Mouse (Mus musculus) kidney, embryonic 15.5 days (tissue): ENCODE results near the gene Camk1d. TPM values are rescaled to one million over a fixed set of nuclear protein-coding genes. Genes with fewer than 3 reads are reported as not detected.
A peak's percentile ranks its signal among the peaks of the same experiment; 100 is the strongest.
"Not testable (repeated sequence)": the region's sequence is repeated elsewhere in the genome, so short reads cannot be mapped to it uniquely, and the experiment has no call there.

Experiments used
- ATAC-seq: fragments of 200-750 bp; cut with Nextera tagmentation; replicated peaks from 2 replicates; pipeline ENCODE4 v1.8.0; 2017; ENCODE audit warnings: moderate TSS enrichment; ENCODE audit not compliant: low FRiP score
- H3K27ac ChIP-seq: fragments of 300-500 bp; sonication (generic); 2 replicates; pipeline ENCODE4 v1.5.1; 2015; ENCODE audit warnings: mild to moderate bottlenecking, inconsistent platforms
- H3K27me3 ChIP-seq: fragments of 300-500 bp; sonication (generic); 2 replicates; pipeline ENCODE4 v1.6.1; 2015; ENCODE audit warnings: inconsistent platforms
- H3K36me3 ChIP-seq: fragments of 300-500 bp; sonication (generic); 2 replicates; pipeline ENCODE4 v1.6.1; 2015; ENCODE audit warnings: inconsistent platforms
- H3K4me1 ChIP-seq: fragments of 300-500 bp; sonication (generic); 2 replicates; pipeline ENCODE4 v1.6.1; 2015; ENCODE audit warnings: inconsistent platforms
- H3K4me2 ChIP-seq: fragments of 300-500 bp; sonication (generic); 2 replicates; pipeline ENCODE4 v1.6.1; 2015; ENCODE audit warnings: moderate library complexity, mild to moderate bottlenecking, inconsistent platforms
- H3K4me3 ChIP-seq: fragments of 300-500 bp; sonication (generic); replicated peaks from 2 replicates; pipeline ENCODE4 v1.5.1; 2015; ENCODE audit warnings: mild to moderate bottlenecking, inconsistent platforms
- H3K9ac ChIP-seq: fragments of 300-500 bp; sonication (generic); 2 replicates; pipeline ENCODE4 v1.6.1; 2015; ENCODE audit warnings: mild to moderate bottlenecking, inconsistent platforms
- H3K9me3 ChIP-seq: fragments of 300-500 bp; sonication (generic); replicated peaks from 2 replicates; pipeline ENCODE4 v1.6.1; 2016; ENCODE audit warnings: inconsistent platforms
- WGBS: fragments of 180-500 bp; shearing (Covaris S2); methylation state at CpG from one replicate; pipeline ENCODE4 v1.1.7; 2015; ENCODE audit warnings: mixed read lengths; 5-methylcytosine and 5-hydroxymethylcytosine counted together
- polyA plus RNA-seq: library from polyadenylated mRNA; unstranded; fragments of >200 nt; fragmentation: Nextera tagmentation; extraction: Ambion mirVana; gene quantifications from 2 replicates; pipeline ENCODE4 v1.2.1, GENCODE M21; 2015

The Camk1d gene
- polyA plus RNA-seq, 1 experiment from 2014 or later: 1.9 TPM

DNA sequence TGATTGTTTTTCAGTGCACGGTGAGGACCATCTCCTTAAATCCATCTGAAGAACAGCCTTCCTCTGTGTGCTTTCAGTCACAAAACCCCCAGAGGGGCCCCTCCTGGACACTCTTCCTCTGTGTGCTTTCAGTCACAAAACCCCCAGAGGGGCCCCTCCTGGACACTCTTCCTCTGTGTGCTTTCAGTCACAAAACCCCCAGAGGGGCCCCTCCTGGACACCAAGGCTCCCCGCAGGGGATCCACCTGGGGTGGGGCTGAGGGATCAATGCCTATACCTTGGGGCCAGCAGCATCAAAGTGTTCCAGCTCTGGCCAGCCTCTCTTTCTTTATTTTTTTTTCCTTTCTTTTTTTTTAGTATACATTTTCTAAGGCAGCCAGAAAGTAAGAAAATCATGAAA is 113.1 kb downstream of the Camk1d start:
- not testable (repeated sequence) for H3K27me3 ChIP-seq, H3K9ac ChIP-seq, H3K4me2 ChIP-seq, H3K27ac ChIP-seq, H3K9me3 ChIP-seq, H3K4me3 ChIP-seq, H3K36me3 ChIP-seq
- ATAC-seq: peak; percentile 64
- 4% methylated on average over 2 of the region's 2 CpGs for WGBS
- H3K4me1 ChIP-seq: peaks cover 12% of the 10 kb centered on the region

DNA sequence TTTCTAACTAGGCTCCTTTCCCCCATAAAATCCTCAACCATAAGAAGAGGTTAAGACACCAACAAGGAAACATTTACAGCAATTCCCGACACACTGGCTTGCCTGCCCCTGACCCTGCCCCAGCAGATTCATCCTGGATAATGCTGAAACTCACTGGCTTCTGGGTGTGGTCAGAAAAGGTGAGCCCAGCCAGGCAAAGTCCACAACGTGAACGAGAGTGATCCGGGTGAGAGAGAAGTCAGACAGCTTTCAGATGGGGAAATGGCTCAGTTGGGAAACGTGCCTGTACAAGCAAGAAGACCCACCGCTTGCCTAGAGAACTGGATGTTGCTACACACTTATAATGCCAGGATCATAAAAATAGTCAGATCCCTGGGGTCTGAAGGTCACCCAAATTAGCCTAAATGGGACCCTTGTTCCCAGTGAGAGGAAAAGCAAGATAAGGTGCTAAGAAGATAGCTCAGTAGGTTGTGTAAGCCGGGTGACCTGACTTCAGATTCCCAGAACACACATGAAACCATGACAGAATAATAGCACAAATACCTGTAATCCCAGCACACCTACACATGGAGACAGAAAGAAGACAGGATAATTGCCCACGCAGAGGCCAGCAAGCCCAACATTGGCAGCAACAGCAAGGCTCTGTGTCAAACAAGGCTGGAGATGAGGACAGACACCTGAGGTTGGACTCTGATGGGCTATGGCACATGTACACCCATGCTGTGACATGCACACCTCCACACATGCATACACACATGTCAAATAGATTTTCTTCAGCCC is 113.9 kb downstream of the Camk1d start:
- no peak overlapping the region for H3K4me2 ChIP-seq
- no peaks in the 10 kb centered on the region for H3K36me3 ChIP-seq
- H3K27ac ChIP-seq: no peak overlapping the region
- H3K9me3 ChIP-seq: no peaks in the 10 kb centered on the region
- 62% methylated on average over 8 of the region's 8 CpGs for WGBS
- H3K27me3 ChIP-seq: no peaks in the 10 kb centered on the region
- H3K4me3 ChIP-seq: no peak overlapping the region
- no peak overlapping the region for H3K9ac ChIP-seq
- peaks cover 12% of the 10 kb centered on the region for H3K4me1 ChIP-seq
- no peak for ATAC-seq

DNA sequence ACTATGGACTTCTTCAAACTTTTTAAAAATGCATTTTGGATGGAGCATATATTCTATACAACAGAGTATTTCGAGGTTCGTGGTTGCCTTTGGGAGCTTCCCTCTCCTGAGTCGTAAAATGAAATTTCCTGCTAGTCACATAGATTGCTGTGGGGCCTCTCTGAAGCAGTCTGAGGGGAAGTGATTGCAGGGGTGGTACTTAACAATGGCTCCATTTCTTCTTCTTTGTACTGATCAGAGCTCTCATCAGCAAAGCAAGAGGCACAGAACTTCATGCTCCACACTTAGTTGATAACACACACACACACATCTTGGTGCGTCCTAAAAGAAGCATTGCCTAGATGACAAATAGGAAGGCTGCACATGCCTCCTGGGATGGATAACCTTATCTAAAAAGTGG is 114.6 kb downstream of the Camk1d start:
- Histone ChIP-seq H3K27me3 (no peaks in the 10 kb centered on the region), H3K27ac (no peak overlapping the region), H3K9me3 (no peaks in the 10 kb centered on the region), H3K4me1 (peaks cover 12% of the 10 kb centered on the region), H3K4me2 (no peak overlapping the region), H3K36me3 (no peaks in the 10 kb centered on the region), H3K4me3 (no peak overlapping the region), H3K9ac (no peak overlapping the region)
- WGBS: 35% methylated on average over 4 of the region's 4 CpGs
- no peak for ATAC-seq

DNA sequence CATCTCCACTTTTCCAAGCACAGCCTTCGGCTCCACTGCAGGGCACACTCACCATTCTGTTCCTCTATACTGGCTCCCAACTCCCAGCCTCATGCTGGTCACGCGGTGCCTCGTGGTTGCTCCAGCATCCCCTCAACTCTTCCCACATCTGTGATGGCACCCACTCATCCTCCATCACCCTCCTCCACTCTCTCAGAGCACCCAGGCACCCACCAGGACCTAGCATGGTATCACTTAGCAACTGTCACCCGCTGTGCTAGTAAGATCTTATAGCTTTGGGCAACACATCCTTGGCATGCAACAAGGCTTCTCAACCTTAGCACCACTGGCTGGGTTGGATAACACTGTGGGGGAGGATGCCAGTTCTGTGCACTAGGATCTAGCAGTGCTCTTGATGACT is 115.8 kb downstream of the Camk1d start:
- peaks cover 12% of the 10 kb centered on the region for H3K4me1 ChIP-seq
- H3K4me2 ChIP-seq: no peak overlapping the region
- H3K36me3 ChIP-seq: no peaks in the 10 kb centered on the region
- no peak for ATAC-seq
- 97% methylated on average over 5 of the region's 5 CpGs for WGBS
- no peaks in the 10 kb centered on the region for H3K27me3 ChIP-seq
- no peak overlapping the region for H3K4me3 ChIP-seq
- no peak overlapping the region for H3K27ac ChIP-seq
- H3K9ac ChIP-seq: no peak overlapping the region
- no peaks in the 10 kb centered on the region for H3K9me3 ChIP-seq

DNA sequence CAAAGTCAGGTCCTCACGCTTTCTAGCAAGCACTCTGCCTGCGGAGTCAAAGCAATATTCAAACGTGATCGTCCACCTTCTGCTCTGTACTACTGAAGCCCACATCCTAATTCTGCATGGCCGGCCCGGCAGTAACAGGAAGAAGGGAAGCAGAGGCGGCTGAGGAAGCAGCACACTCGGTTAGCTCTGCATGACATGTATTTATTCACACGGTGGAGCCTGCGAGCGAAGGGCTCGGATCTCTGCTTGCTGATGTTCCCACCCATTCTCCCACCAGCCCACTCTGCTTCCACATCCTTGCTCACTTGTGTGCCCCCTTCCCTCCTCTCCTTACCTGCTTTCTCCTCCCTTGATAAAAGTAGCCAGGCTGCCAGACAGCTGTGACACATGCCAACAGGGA is 117.4 kb downstream of the Camk1d start:
- WGBS: 30% methylated on average over 12 of the region's 12 CpGs
- no peak overlapping the region for H3K4me2 ChIP-seq
- no peak overlapping the region for H3K27ac ChIP-seq
- no peaks in the 10 kb centered on the region for H3K36me3 ChIP-seq
- no peak overlapping the region for H3K4me3 ChIP-seq
- H3K4me1 ChIP-seq: peaks cover 12% of the 10 kb centered on the region
- no peaks in the 10 kb centered on the region for H3K9me3 ChIP-seq
- no peaks in the 10 kb centered on the region for H3K27me3 ChIP-seq
- no peak overlapping the region for H3K9ac ChIP-seq
- no peak for ATAC-seq

- 91% methylated on average over 8 of the region's 8 CpGs for WGBS
- H3K9ac ChIP-seq: no peak overlapping the region
Measured at GRCm38 (mm10) chr2:5595356-5596191, 118.7 kb downstream of the Camk1d start.

DNA sequence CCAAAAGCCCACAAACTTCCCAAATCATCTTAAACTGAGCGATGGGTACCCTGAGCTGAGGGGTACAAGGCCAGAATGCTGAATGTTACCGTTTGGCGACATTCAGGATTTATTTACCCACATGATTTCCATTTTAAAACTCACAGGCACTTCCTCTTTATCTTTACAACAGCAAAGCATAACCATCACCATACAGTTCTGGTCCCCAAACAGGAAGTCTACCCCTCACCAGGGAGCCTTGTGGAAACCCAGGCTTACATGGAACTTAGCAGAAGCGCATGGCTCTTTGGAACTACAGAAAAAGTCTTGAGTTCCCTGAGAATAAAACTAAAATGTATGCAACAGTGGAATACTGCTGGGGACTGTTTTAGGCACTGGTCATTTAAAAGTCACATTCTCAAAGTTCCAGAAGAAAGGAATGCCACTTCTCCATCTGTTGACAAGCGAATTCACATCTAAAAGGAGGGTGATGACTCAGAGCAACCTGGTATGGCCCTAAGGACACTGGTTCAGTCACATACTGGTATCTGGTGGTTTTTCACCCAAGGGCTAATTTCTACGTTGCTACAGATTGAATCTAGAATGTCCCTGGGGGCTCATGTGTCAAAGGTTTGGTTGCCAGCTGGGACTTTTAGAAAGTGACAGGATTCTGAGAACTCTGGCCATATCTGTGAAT is 121.7 kb downstream of the Camk1d start:
- Histone ChIP-seq H3K9me3 (no peaks in the 10 kb centered on the region), H3K4me3 (no peak overlapping the region), H3K9ac (no peak overlapping the region), H3K36me3 (no peaks in the 10 kb centered on the region), H3K27ac (no peak overlapping the region), H3K4me2 (no peak overlapping the region), H3K27me3 (no peaks in the 10 kb centered on the region), H3K4me1 (peaks cover 6% of the 10 kb centered on the region)
- no peak for ATAC-seq
- WGBS: 78% methylated on average over 6 of the region's 6 CpGs

More at GRCm38 (mm10) chr2:5595356-5596191, 118.7 kb downstream of the Camk1d start:
- no peak overlapping the region for H3K27ac ChIP-seq
- H3K36me3 ChIP-seq: no peaks in the 10 kb centered on the region
- H3K9me3 ChIP-seq: no peaks in the 10 kb centered on the region
- H3K4me1 ChIP-seq: peaks cover 6% of the 10 kb centered on the region
- H3K27me3 ChIP-seq: no peaks in the 10 kb centered on the region
- H3K4me2 ChIP-seq: no peak overlapping the region
- no peak overlapping the region for H3K4me3 ChIP-seq
- no peak for ATAC-seq

- Histone ChIP-seq H3K4me2 (no peak overlapping the region), H3K27me3 (no peaks in the 10 kb centered on the region), H3K36me3 (no peaks in the 10 kb centered on the region), H3K4me3 (no peak overlapping the region), H3K27ac (no peak overlapping the region), H3K4me1 (no peaks in the 10 kb centered on the region), H3K9ac (no peak overlapping the region), H3K9me3 (no peaks in the 10 kb centered on the region)
- ATAC-seq: no peak
- WGBS: 69% methylated on average over 5 of the region's 5 CpGs
Measured at GRCm38 (mm10) chr2:5590074-5590473, 124.2 kb downstream of the Camk1d start.

GRCm38 (mm10) chr2:5589163-5589562 is 125.2 kb downstream of the Camk1d start:
- H3K4me2 ChIP-seq: no peak overlapping the region
- no peaks in the 10 kb centered on the region for H3K27me3 ChIP-seq
- H3K27ac ChIP-seq: no peak overlapping the region
- no peak for ATAC-seq
- no peak overlapping the region for H3K9ac ChIP-seq
- H3K4me3 ChIP-seq: no peak overlapping the region
- WGBS: 88% methylated on average over 5 of the region's 5 CpGs
- no peaks in the 10 kb centered on the region for H3K36me3 ChIP-seq
- no peaks in the 10 kb centered on the region for H3K9me3 ChIP-seq
- no peaks in the 10 kb centered on the region for H3K4me1 ChIP-seq

GRCm38 (mm10) chr2:5588329-5588982 is 125.9 kb downstream of the Camk1d start:
- no peaks in the 10 kb centered on the region for H3K27me3 ChIP-seq
- WGBS: 79% methylated on average over 8 of the region's 8 CpGs

GRCm38 (mm10) chr2:5584318-5585027 is 129.8 kb downstream of the Camk1d start:
- Histone ChIP-seq H3K9ac (no peak overlapping the region), H3K4me3 (no peak overlapping the region), H3K27me3 (no peaks in the 10 kb centered on the region), H3K27ac (no peak overlapping the region), H3K36me3 (no peaks in the 10 kb centered on the region), H3K9me3 (no peaks in the 10 kb centered on the region), H3K4me2 (no peak overlapping the region), H3K4me1 (0 out of 2 replicates have a peak, but pooled peaks cover 1% of the 10 kb centered on the region)
- 80% methylated on average over 6 of the region's 6 CpGs for WGBS
- no peak for ATAC-seq

More at GRCm38 (mm10) chr2:5588329-5588982, 125.9 kb downstream of the Camk1d start:
- Histone ChIP-seq H3K4me2 (no peak overlapping the region), H3K4me3 (no peak overlapping the region), H3K36me3 (no peaks in the 10 kb centered on the region), H3K27ac (no peak overlapping the region), H3K9me3 (no peaks in the 10 kb centered on the region), H3K4me1 (no peaks in the 10 kb centered on the region), H3K9ac (no peak overlapping the region)
- no peak for ATAC-seq
